Mouse (Mus musculus): ENCODE results near the gene Taf1c.

DNA sequence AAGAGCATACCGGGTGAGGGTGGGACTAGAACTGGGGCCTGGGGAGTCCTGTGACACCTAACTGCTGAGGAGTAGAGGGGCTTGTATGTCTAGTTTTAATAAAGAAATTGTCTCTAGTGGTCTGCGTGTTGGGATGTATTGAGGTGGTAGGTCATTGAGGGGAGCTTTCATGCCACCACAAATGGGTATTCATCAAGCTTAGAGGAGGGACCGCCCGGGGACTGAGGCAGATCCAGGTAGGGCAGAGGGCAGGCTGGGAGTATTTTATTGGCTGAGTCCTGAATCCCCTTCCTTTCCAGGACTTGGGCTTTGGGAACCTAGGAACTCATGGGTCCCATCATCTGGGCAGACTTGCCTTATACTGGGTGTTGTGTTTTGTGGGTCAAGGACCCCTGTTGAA is 11.8 kb upstream of the Taf1c start:
- TF ChIP-seq CTCF (conservative IDR thresholded peaks at IDR 0.05; ENCODE audit: insufficient read depth, insufficient read length, low read depth, low read length) (no peak), POLR2A (IDR thresholded peaks at IDR 0.05; ENCODE audit: low read depth, low read length) (no peak)

Data from kidney, adult 2 months (tissue).